Mouse (Mus musculus): ENCODE results near the gene Trim38. TPM values are rescaled to one million over a fixed set of nuclear protein-coding genes. Genes with fewer than 3 reads are reported as not detected.

The Trim38 gene
- polyA plus RNA-seq, 1 experiment from 2014 or later = not detected

- H3K36me3 ChIP-seq (ENCODE audit: inconsistent target) = no peaks in the 10 kb centered on the region
- H3K27ac ChIP-seq = no peak overlapping the region
- H3K79me2 ChIP-seq (ENCODE audit: inconsistent target) = no peaks in the 10 kb centered on the region
- 87% methylated on average over 4 of the region's 4 CpGs for WGBS (ENCODE audit: missing documents)
- no peak overlapping the region for H3K4me3 ChIP-seq (ENCODE audit: inconsistent target)
Observed at GRCm38 (mm10) chr13:23820179-23820940, 50.6 kb downstream of the Trim38 start.

GRCm38 (mm10) chr13:23822213-23822612 is 52.5 kb downstream of the Trim38 start:
- H3K27ac ChIP-seq = no peak overlapping the region
- no peaks in the 10 kb centered on the region for H3K36me3 ChIP-seq (ENCODE audit: inconsistent target)
- H3K79me2 ChIP-seq (ENCODE audit: inconsistent target) = no peaks in the 10 kb centered on the region
- 89% methylated on average over 3 of the region's 3 CpGs for WGBS (ENCODE audit: missing documents)
- H3K4me3 ChIP-seq (ENCODE audit: inconsistent target) = no peak overlapping the region

GRCm38 (mm10) chr13:23826606-23827005 is 56.9 kb downstream of the Trim38 start:
- H3K27ac ChIP-seq = no peak overlapping the region
- H3K79me2 ChIP-seq (ENCODE audit: inconsistent target) = no peaks in the 10 kb centered on the region
- no peak overlapping the region for H3K4me3 ChIP-seq (ENCODE audit: inconsistent target)
- H3K36me3 ChIP-seq (ENCODE audit: inconsistent target) = no peaks in the 10 kb centered on the region
- 88% methylated on average over 3 of the region's 3 CpGs for WGBS (ENCODE audit: missing documents)

- Histone ChIP-seq H3K27ac (no peak overlapping the region), H3K79me2 (ENCODE audit: inconsistent target) (no peaks in the 10 kb centered on the region), H3K4me3 (ENCODE audit: inconsistent target) (no peak overlapping the region), H3K36me3 (ENCODE audit: inconsistent target) (no peaks in the 10 kb centered on the region)
- 16% methylated on average over 6 of the region's 6 CpGs for WGBS (ENCODE audit: missing documents)
Observed at GRCm38 (mm10) chr13:23833053-23833452, 63.3 kb downstream of the Trim38 start.

- H3K27ac ChIP-seq = no peak overlapping the region
- H3K79me2 ChIP-seq (ENCODE audit: inconsistent target) = no peaks in the 10 kb centered on the region
- no peaks in the 10 kb centered on the region for H3K36me3 ChIP-seq (ENCODE audit: inconsistent target)
- H3K4me3 ChIP-seq (ENCODE audit: inconsistent target) = no peak overlapping the region
- WGBS (ENCODE audit: missing documents) = 98% methylated on average over 5 of the region's 5 CpGs
Observed at GRCm38 (mm10) chr13:23834836-23835235, 65.1 kb downstream of the Trim38 start.

GRCm38 (mm10) chr13:23836630-23837029 is 66.9 kb downstream of the Trim38 start:
- H3K27ac ChIP-seq = no peak overlapping the region
- H3K36me3 ChIP-seq (ENCODE audit: inconsistent target) = no peaks in the 10 kb centered on the region
- H3K79me2 ChIP-seq (ENCODE audit: inconsistent target) = no peaks in the 10 kb centered on the region
- 96% methylated on average over 5 of the region's 5 CpGs for WGBS (ENCODE audit: missing documents)
- H3K4me3 ChIP-seq (ENCODE audit: inconsistent target) = no peak overlapping the region

- WGBS (ENCODE audit: missing documents) = 74% methylated on average over 2 of the region's 2 CpGs
- Histone ChIP-seq H3K79me2 (ENCODE audit: inconsistent target) (no peaks in the 10 kb centered on the region), H3K36me3 (ENCODE audit: inconsistent target) (no peaks in the 10 kb centered on the region), H3K4me3 (ENCODE audit: inconsistent target) (no peak within 1 kb of the TSS), H3K27ac (no peak within 1 kb of the TSS)
Observed at GRCm38 (mm10) chr13:23839308-23839707, 69.6 kb downstream of the Trim38 start, which contains the start of gene Slc17a3. Gene Slc17a3, plus strand, starts transcription at chr13:23839434.

Other genes with a start within 250 kb of the Trim38 start
- gene Hist1h4h, start 238.9 kb upstream of the Trim38 start, polyA plus RNA-seq (2018) = 1.0 to 1.9 TPM in 2 of 3 replicates, not detected in the other
- not detected in 3 replicates for gene Hist1h2af, start 236.0 kb upstream of the Trim38 start, polyA plus RNA-seq (2018)
- not detected in 3 replicates for gene Hist1h3g, start 234.5 kb upstream of the Trim38 start, polyA plus RNA-seq (2018)
- 0.09 to 0.34 TPM (median 0.15 TPM) in 3 replicates for gene Hist1h2bh, start 226.5 kb upstream of the Trim38 start, polyA plus RNA-seq (2018)
- not detected in 3 replicates for gene Hist1h3f, start 225.9 kb upstream of the Trim38 start, polyA plus RNA-seq (2018)
- not detected in 3 replicates for gene Hist1h4f, start 218.3 kb upstream of the Trim38 start, polyA plus RNA-seq (2018)
- gene Hist1h1d, start 216.7 kb upstream of the Trim38 start, polyA plus RNA-seq (2018) = 0.05 to 0.10 TPM (median 0.10 TPM) in 3 replicates
- gene Hist1h3e, start 207.5 kb upstream of the Trim38 start, polyA plus RNA-seq (2018) = 0.26 TPM in 1 of 3 replicates, not detected in the others
- 0.70 to 2.0 TPM (median 0.90 TPM) in 3 replicates for gene Hist1h2ae, start 198.7 kb upstream of the Trim38 start, polyA plus RNA-seq (2018)
- 0.65 to 7.9 TPM (median 2.9 TPM) in 3 replicates for gene Hist1h2bg, start 198.5 kb upstream of the Trim38 start, polyA plus RNA-seq (2018)
- not detected in 3 replicates for gene Hist1h2bf, start 195.7 kb upstream of the Trim38 start, polyA plus RNA-seq (2018)
- not detected in 3 replicates for gene Hist1h2ad, start 195.5 kb upstream of the Trim38 start, polyA plus RNA-seq (2018)
- gene Hist1h3d, start 194.2 kb upstream of the Trim38 start, polyA plus RNA-seq (2018) = 0.13 to 1.1 TPM in 2 of 3 replicates, not detected in the other
- gene Hist1h4d, start 188.3 kb upstream of the Trim38 start, polyA plus RNA-seq (2018) = 0.13 TPM in 1 of 3 replicates, not detected in the others
- 0.35 to 1.0 TPM (median 0.76 TPM) in 3 replicates for gene Hist1h2be, start 148.8 kb upstream of the Trim38 start, polyA plus RNA-seq (2018)
- 0.16 to 0.34 TPM (median 0.26 TPM) in 3 replicates for gene Hist1h1e, start 147.4 kb upstream of the Trim38 start, polyA plus RNA-seq (2018)
- gene Hist1h2ac, start 86.0 kb upstream of the Trim38 start, polyA plus RNA-seq (2018) = 0.20 to 0.36 TPM (median 0.33 TPM) in 3 replicates
- 101 to 170 TPM (median 160 TPM) in 3 replicates for gene Hist1h2bc, start 85.7 kb upstream of the Trim38 start, polyA plus RNA-seq (2018)
- gene Hist1h1t, start 74.1 kb upstream of the Trim38 start, polyA plus RNA-seq (2018) = not detected in 3 replicates
- gene Hist1h4c, start 71.5 kb upstream of the Trim38 start, polyA plus RNA-seq (2018) = 0.53 TPM in 1 of 3 replicates, not detected in the others
- gene Hfe, start 59.1 kb upstream of the Trim38 start, polyA plus RNA-seq (2018) = 27.7 to 67.4 TPM (median 36.4 TPM) in 3 replicates
- 72.8 to 156 TPM (median 87.8 TPM) in 3 replicates for gene Hist1h1c, start 31.1 kb upstream of the Trim38 start, polyA plus RNA-seq (2018)
- not detected in 3 replicates for gene Hist1h3c, start 24.3 kb upstream of the Trim38 start, polyA plus RNA-seq (2018)
- gene Hist1h2bb, start 23.2 kb upstream of the Trim38 start, polyA plus RNA-seq (2018) = not detected in 3 replicates
- gene Hist1h2ab, start 18.8 kb upstream of the Trim38 start, polyA plus RNA-seq (2018) = not detected in 3 replicates
- gene Hist1h3b, start 17.6 kb upstream of the Trim38 start, polyA plus RNA-seq (2018) = not detected in 3 replicates
- gene Hist1h4b, start 12.9 kb upstream of the Trim38 start, polyA plus RNA-seq (2018) = 0.99 TPM in 1 of 3 replicates, not detected in the others
- not detected in 3 replicates for gene Hist1h4a, start 8.7 kb upstream of the Trim38 start, polyA plus RNA-seq (2018)
- not detected in 3 replicates for gene Hist1h3a, start 7.5 kb upstream of the Trim38 start, polyA plus RNA-seq (2018)
- gene Hist1h1a, start 6.2 kb upstream of the Trim38 start, polyA plus RNA-seq (2018) = 0.43 TPM in 1 of 3 replicates, not detected in the others
- gene Slc17a2, start 37.1 kb downstream of the Trim38 start, polyA plus RNA-seq (2018) = not detected in 3 replicates
- gene Slc17a3, start 69.5 kb downstream of the Trim38 start, polyA plus RNA-seq (2018) = not detected in 3 replicates
- not detected in 3 replicates for gene Slc17a1, start 97.8 kb downstream of the Trim38 start, polyA plus RNA-seq (2018)
- gene Slc17a4, start 145.1 kb downstream of the Trim38 start, polyA plus RNA-seq (2018) = not detected in 3 replicates
- not detected in 3 replicates for gene Hist1h2ba, start 164.2 kb downstream of the Trim38 start, polyA plus RNA-seq (2018)
- not detected in 3 replicates for gene Hist1h2aa, start 164.5 kb downstream of the Trim38 start, polyA plus RNA-seq (2018)
- gene Scgn, start 221.3 kb downstream of the Trim38 start, polyA plus RNA-seq (2018) = not detected in 3 replicates

Data from macrophage (primary cell).